Mouse (Mus musculus) erythroblast, embryonic 14.5 days (primary cell): ENCODE data around the gene E2f7. TPM values are rescaled to one million over a fixed set of nuclear protein-coding genes. Genes with fewer than 3 reads are reported as not detected.
A peak's percentile ranks its signal among the peaks of the same experiment; 100 is the strongest.
"Not testable (repeated sequence)": the region's sequence is repeated elsewhere in the genome, so short reads cannot be mapped to it uniquely, and the experiment has no call there.

Source experiments
- H3K27me3 ChIP-seq: 2 replicates; pipeline ENCODE4 v1.6.1; 2012; ENCODE audit warnings: inconsistent platforms; ENCODE audit not compliant: control insufficient read depth
- H3K36me3 ChIP-seq: 2 replicates; pipeline ENCODE4 v1.6.1; 2012; ENCODE audit warnings: mild to moderate bottlenecking, inconsistent platforms; ENCODE audit not compliant: control insufficient read depth
- H3K4me1 ChIP-seq: 2 replicates; pipeline ENCODE4 v1.6.1; 2012; ENCODE audit warnings: inconsistent platforms; ENCODE audit not compliant: control insufficient read depth
- H3K4me3 ChIP-seq: replicated peaks from 2 replicates; pipeline ENCODE3; 2012; ENCODE audit warnings: moderate library complexity, mild to moderate bottlenecking, inconsistent platforms
- H3K9me3 ChIP-seq: 2 replicates; pipeline ENCODE4 v1.6.1; 2012; ENCODE audit warnings: low read length, inconsistent platforms, mixed read lengths; ENCODE audit not compliant: control insufficient read depth
- GATA1 ChIP-seq: IDR thresholded peaks from 2 replicates; pipeline ENCODE4 v1.6.1; 2012; ENCODE audit warnings: low read length, inconsistent platforms, mixed read lengths
- TAL1 ChIP-seq: IDR thresholded peaks from 3 replicates; pipeline ENCODE4 v1.6.1; 2012; ENCODE audit warnings: low read length, inconsistent platforms, mixed read lengths
- polyA plus RNA-seq: library from polyadenylated mRNA; stranded (reverse); fragments of >175 nt; gene quantifications from 2 replicates; pipeline ENCODE4 v1.2.3, GENCODE M21; 2012

The E2f7 gene
- polyA plus RNA-seq, 1 experiment, result 2.1 TPM

DNA sequence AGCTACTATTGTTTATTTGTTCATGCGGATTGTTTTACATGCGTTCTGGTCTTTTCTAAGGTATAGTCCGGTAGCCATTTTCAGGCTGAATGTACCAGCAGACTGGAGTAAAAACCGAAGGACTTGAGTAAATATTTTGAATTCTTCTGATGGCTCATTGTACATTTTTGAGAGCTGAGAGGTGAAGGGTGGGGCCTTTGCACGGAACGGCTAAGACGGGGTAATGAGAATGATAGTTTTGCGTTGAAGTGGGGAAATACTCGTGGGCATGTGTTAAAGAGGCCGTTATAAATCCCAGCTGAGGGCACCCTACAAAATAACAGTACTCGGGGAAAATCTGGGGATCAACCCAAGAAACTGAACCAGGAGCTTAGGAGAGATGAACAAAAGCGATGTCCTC lies 1.1 kb upstream of the E2f7 start:
- Histone ChIP-seq H3K9me3 (no peaks in the 10 kb centered on the region), H3K4me3 (peak overlapping the region; percentile 98), H3K27me3 (peaks cover 37% of the 10 kb centered on the region), H3K4me1 (peaks cover 33% of the 10 kb centered on the region), H3K36me3 (peaks cover 27% of the 10 kb centered on the region)
- TF ChIP-seq GATA1, result no peak
- no peak for TF ChIP-seq TAL1

DNA sequence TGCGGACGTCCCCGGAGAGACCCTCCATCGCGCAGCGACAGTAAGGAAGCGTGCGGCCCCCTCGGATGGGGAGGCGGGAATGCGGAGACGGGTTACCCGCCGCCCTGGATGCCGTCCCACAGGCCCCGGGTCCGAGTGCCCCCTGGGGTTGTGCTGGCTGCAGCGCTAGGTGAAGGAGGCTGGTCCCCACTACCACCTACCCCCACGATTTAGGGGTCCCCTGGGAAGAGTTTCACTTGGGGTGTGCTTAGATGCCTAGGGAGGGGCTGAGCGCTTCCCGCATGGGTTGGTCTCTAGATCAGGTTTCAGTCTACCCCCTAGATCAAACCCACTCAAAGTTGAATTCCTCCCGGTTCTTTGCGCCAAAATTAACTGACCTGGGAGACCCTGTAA lies 397 bp downstream of the E2f7 start:
- peaks cover 42% of the 10 kb centered on the region for H3K4me1 ChIP-seq
- peak overlapping the region; percentile 98 for H3K4me3 ChIP-seq
- peaks cover 30% of the 10 kb centered on the region for H3K27me3 ChIP-seq
- TF ChIP-seq TAL1, result no peak
- no peak for TF ChIP-seq GATA1
- no peaks in the 10 kb centered on the region for H3K9me3 ChIP-seq
- peaks cover 41% of the 10 kb centered on the region for H3K36me3 ChIP-seq

- H3K27me3 ChIP-seq, result peaks cover 8% of the 10 kb centered on the region
- H3K36me3 ChIP-seq, result peaks cover 76% of the 10 kb centered on the region
- no peaks in the 10 kb centered on the region for H3K9me3 ChIP-seq
- TF ChIP-seq GATA1, result no peak
- TF ChIP-seq TAL1, result no peak
- H3K4me3 ChIP-seq, result no peak overlapping the region
- peaks cover 42% of the 10 kb centered on the region for H3K4me1 ChIP-seq
These were observed 3.8 kb downstream of the E2f7 start for GRCm38 (mm10) chr10:110749081-110749480.

DNA sequence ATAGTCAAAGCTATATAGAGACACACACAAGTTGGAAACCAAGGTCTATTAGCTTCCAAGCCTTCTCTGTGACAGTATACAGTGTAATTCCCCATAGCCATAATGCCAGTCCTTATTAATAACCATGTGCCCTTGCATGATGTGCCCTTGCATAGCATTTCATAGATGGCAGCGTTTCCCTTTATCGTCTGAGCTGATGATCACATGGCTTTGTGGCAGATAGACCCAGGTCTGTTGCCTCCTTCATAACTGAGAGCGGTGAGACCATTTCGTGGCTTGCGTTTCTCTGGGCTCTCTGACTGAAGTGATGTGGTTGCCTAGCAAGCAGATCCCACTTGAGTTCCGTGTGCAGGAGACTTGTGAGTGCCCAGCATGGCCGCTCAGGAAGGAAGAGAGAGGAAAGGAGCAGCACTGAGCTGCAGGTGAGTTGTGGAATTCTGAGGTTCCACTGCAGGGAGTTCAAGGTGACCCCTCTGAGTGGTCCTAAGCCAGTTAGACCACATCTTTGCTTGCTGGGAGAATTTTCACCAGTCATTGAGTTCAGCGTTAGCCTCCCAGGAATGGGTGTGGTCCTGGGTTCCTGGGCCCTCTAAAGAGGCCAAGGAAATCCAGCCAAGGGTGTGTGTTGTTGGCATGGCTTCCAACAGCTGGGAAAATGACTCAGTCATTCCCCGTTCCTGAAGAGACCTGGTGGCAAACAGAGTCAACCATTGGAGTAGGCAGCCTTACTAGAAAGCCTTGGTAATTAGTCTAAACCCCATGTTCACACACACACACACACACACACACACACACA lies 4.5 kb downstream of the E2f7 start:
- no peak overlapping the region for H3K4me3 ChIP-seq
- H3K9me3 ChIP-seq, result peaks cover 2% of the 10 kb centered on the region; the same call in 1 of the 2 replicates
- H3K36me3 ChIP-seq, result peaks cover 82% of the 10 kb centered on the region
- peaks cover 2% of the 10 kb centered on the region for H3K27me3 ChIP-seq
- peaks cover 36% of the 10 kb centered on the region for H3K4me1 ChIP-seq
- TF ChIP-seq TAL1, result no peak
- no peak for TF ChIP-seq GATA1

- H3K9me3 ChIP-seq, result peaks cover 9% of the 10 kb centered on the region
- peaks cover 98% of the 10 kb centered on the region for H3K36me3 ChIP-seq
- no peak for TF ChIP-seq TAL1
- no peak for TF ChIP-seq GATA1
- H3K27me3 ChIP-seq, result no peaks in the 10 kb centered on the region
- no peak overlapping the region for H3K4me3 ChIP-seq
- H3K4me1 ChIP-seq, result peaks cover 13% of the 10 kb centered on the region
These were observed 7.6 kb downstream of the E2f7 start for GRCm38 (mm10) chr10:110752849-110753248.

DNA sequence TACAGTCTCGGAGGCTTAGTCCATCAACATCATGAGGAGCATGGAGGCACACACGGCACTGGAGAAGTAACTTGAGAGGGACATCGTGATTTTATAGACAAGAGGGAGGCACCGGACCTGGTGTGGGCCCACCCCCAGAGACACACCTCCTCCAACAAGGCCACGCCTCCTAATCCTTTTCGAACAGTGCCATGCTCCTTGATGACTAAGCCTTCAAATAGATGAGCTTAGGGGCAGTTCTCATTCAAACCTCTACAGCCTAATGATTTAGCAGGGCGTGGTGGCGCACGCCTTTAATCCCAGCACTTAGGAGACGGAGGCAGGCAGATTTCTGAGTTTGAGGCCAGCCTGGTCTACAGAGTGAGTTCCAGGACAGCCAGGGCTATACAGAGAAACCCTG lies 10.3 kb downstream of the E2f7 start:
- H3K4me1 ChIP-seq, result no peaks in the 10 kb centered on the region

GRCm38 (mm10) chr10:110756271-110756793 lies 11.1 kb downstream of the E2f7 start:
- H3K36me3 ChIP-seq, result peaks cover 94% of the 10 kb centered on the region
- no peak overlapping the region for H3K4me3 ChIP-seq
- H3K9me3 ChIP-seq, result peaks cover 9% of the 10 kb centered on the region
- no peaks in the 10 kb centered on the region for H3K4me1 ChIP-seq
- no peaks in the 10 kb centered on the region for H3K27me3 ChIP-seq
- TF ChIP-seq GATA1 (no peak), TAL1 (no peak)

More for the DNA sequence above, 10.3 kb downstream of the E2f7 start:
- Histone ChIP-seq H3K4me3 (no peak overlapping the region), H3K36me3 (peaks cover 94% of the 10 kb centered on the region), H3K27me3 (no peaks in the 10 kb centered on the region), H3K9me3 (peaks cover 9% of the 10 kb centered on the region)
- TF ChIP-seq GATA1 (no peak), TAL1 (no peak)

DNA sequence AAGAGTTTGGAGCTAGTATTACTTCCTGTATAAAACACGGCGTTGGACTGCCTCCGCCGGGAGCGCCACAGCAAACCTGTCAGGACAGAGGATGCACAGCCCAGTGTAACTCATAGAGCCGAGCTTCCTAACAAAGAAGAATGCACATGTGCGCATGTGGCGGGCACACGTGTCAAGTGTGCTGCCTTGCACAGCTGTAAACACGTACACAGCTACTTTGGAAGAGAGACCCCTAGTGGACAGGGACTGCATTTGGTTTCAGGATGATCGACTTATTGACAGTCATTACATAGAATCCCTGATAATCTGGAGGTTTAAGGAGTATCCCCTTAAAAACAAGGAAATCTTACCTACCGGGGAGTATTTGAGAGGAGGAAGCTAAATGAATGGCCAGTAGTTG lies 15.3 kb downstream of the E2f7 start:
- Histone ChIP-seq H3K36me3 (peaks cover 94% of the 10 kb centered on the region), H3K9me3 (peaks cover 18% of the 10 kb centered on the region)
- H3K4me3 ChIP-seq, H3K4me1 ChIP-seq, H3K27me3 ChIP-seq: not testable (repeated sequence)

GRCm38 (mm10) chr10:110762134-110762884 lies 17.1 kb downstream of the E2f7 start:
- no peaks in the 10 kb centered on the region for H3K27me3 ChIP-seq
- peaks cover 18% of the 10 kb centered on the region for H3K9me3 ChIP-seq
- H3K36me3 ChIP-seq, result peaks cover 94% of the 10 kb centered on the region
- no peaks in the 10 kb centered on the region for H3K4me1 ChIP-seq
- TF ChIP-seq TAL1 (no peak), GATA1 (no peak)
- H3K4me3 ChIP-seq, result no peak overlapping the region
